Mouse (Mus musculus) cortical plate, adult 2 months (tissue): ENCODE measurements around the gene AC124502.3.

Experiments
- CTCF ChIP-seq: fragments of 200-500 bp; IDR thresholded peaks from 2 replicates; pipeline ENCODE4 v1.5.1; 2011; ENCODE audit warnings: mild to moderate bottlenecking, control low read depth, low read length; ENCODE audit not compliant: insufficient read depth; ENCODE audit errors: extremely low read depth
- POLR2A ChIP-seq: fragments of 200-500 bp; IDR thresholded peaks from 2 replicates; pipeline ENCODE4 v1.6.1; 2011; ENCODE audit warnings: mild to moderate bottlenecking, low read length, control low read depth; ENCODE audit not compliant: insufficient read depth; ENCODE audit errors: extremely low read depth

DNA sequence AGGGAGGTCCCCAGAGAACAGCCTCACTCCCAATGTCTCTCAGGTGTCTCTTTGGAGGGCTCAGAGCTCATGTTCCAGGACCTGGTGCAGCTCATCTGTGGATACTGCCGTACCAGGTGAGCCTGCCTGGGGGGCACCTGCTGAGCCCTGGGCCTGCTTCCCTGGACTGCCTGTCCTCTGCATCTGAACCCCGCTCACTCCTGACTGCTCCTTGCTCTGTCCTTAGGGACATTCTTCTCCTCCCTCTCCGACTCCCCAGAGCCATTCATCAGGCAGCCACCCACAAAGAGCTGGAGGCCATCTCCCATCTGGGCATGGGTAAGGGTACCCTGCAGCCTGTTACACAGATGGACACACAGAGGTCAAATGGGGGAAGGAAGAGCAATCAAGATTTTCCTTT lies 12.8 kb downstream of the AC124502.3 start:
- TF ChIP-seq CTCF, result no peak
- no peak for TF ChIP-seq POLR2A
